Mouse (Mus musculus) gastrocnemius, postnatal 25 days (tissue): ENCODE measurements around the gene Gpr27. TPM values are rescaled to one million over a fixed set of nuclear protein-coding genes. Genes with fewer than 3 reads are reported as not detected.

Experiments used
- DNase-seq: peaks from one replicate; pipeline ENCODE4 v3.0.0; 2022
- total RNA-seq, 2 experiments: library from RNA; stranded (reverse); gene quantifications; 1 replicate in 1 of 2; 2 replicates in 1 of 2; pipeline ENCODE4 v1.2.3; 2021

Gene Gpr27
- total RNA-seq, 2 experiments from 2014 or later: 1.3 to 1.6 TPM

GRCm38 (mm10) chr6:99677325-99677724, 15.2 kb upstream of the Gpr27 start:
- no peak for DNase-seq

GRCm38 (mm10) chr6:99678108-99678507, 14.4 kb upstream of the Gpr27 start:
- DNase-seq: no peak

- DNase-seq: no peak
Measured at GRCm38 (mm10) chr6:99683974-99684373, 8.5 kb upstream of the Gpr27 start.

GRCm38 (mm10) chr6:99684899-99685298, 7.6 kb upstream of the Gpr27 start:
- DNase-seq: no peak

- DNase-seq: no peak
Measured at GRCm38 (mm10) chr6:99688513-99688912, 4.0 kb upstream of the Gpr27 start.

GRCm38 (mm10) chr6:99691666-99692205, 743 bp upstream of the Gpr27 start:
- no peak for DNase-seq

GRCm38 (mm10) chr6:99692916-99693841, 700 bp downstream of the Gpr27 start:
- DNase-seq: no peak

GRCm38 (mm10) chr6:99700484-99700883, 8.0 kb downstream of the Gpr27 start:
- no peak for DNase-seq

- no peak for DNase-seq
Measured at GRCm38 (mm10) chr6:99711576-99712101, 19.2 kb downstream of the Gpr27 start.

- DNase-seq: no peak
Measured at GRCm38 (mm10) chr6:99713256-99713655, 20.8 kb downstream of the Gpr27 start.

- DNase-seq: no peak
Measured at GRCm38 (mm10) chr6:99715191-99715590, 22.7 kb downstream of the Gpr27 start.

GRCm38 (mm10) chr6:99715913-99716312, 23.4 kb downstream of the Gpr27 start:
- no peak for DNase-seq

- DNase-seq: no peak
Measured at GRCm38 (mm10) chr6:99721032-99721431, 28.6 kb downstream of the Gpr27 start.

GRCm38 (mm10) chr6:99722390-99722789, 29.9 kb downstream of the Gpr27 start:
- no peak for DNase-seq

GRCm38 (mm10) chr6:99725971-99726561, 33.6 kb downstream of the Gpr27 start, which contains the start of gene Prok2:
Gene Prok2 (minus strand): TSS chr6:99726392.
- DNase-seq: no peak

- no peak for DNase-seq
Measured at GRCm38 (mm10) chr6:99726576-99727303, 34.3 kb downstream of the Gpr27 start.

- no peak for DNase-seq
Measured at GRCm38 (mm10) chr6:99729853-99730252, 37.4 kb downstream of the Gpr27 start.

GRCm38 (mm10) chr6:99731926-99732325, 39.4 kb downstream of the Gpr27 start:
- no peak for DNase-seq

GRCm38 (mm10) chr6:99732673-99733072, 40.2 kb downstream of the Gpr27 start:
- DNase-seq: no peak

- DNase-seq: no peak
Measured at GRCm38 (mm10) chr6:99734666-99735065, 42.2 kb downstream of the Gpr27 start.

- no peak for DNase-seq
Measured at GRCm38 (mm10) chr6:99742866-99743265, 50.4 kb downstream of the Gpr27 start.
